Mouse (Mus musculus) lung, embryonic 15.5 days (tissue): ENCODE data around the gene Itga6. TPM values are rescaled to one million over a fixed set of nuclear protein-coding genes. Genes with fewer than 3 reads are reported as not detected.
"Not testable (repeated sequence)": the region's sequence is repeated elsewhere in the genome, so short reads cannot be mapped to it uniquely, and the experiment has no call there.

ENCODE experiments used
- ATAC-seq: fragments of 200-750 bp; cut with Nextera tagmentation; 2 replicates; pipeline ENCODE4 v1.8.0; 2017; ENCODE audit warnings: moderate number of reproducible peaks, borderline replicate concordance; ENCODE audit not compliant: low FRiP score, low TSS enrichment; ENCODE audit errors: extremely low read depth
- H3K27ac ChIP-seq: fragments of 300-500 bp; sonication (generic); 2 replicates; pipeline ENCODE4 v1.5.1; 2015; ENCODE audit warnings: moderate library complexity, mild to moderate bottlenecking, inconsistent platforms
- H3K27me3 ChIP-seq: fragments of 300-500 bp; sonication (generic); 2 replicates; pipeline ENCODE4 v1.6.1; 2015; ENCODE audit warnings: inconsistent platforms
- H3K36me3 ChIP-seq: fragments of 300-500 bp; sonication (generic); 2 replicates; pipeline ENCODE4 v1.6.1; 2015; ENCODE audit warnings: inconsistent platforms
- H3K4me1 ChIP-seq: fragments of 300-500 bp; sonication (generic); 2 replicates; pipeline ENCODE4 v1.6.1; 2015; ENCODE audit warnings: inconsistent platforms
- H3K4me2 ChIP-seq: fragments of 300-500 bp; sonication (generic); 2 replicates; pipeline ENCODE4 v1.6.1; 2015; ENCODE audit warnings: inconsistent platforms, mild to moderate bottlenecking, moderate library complexity
- H3K4me3 ChIP-seq: fragments of 300-500 bp; sonication (generic); 2 replicates; pipeline ENCODE4 v1.5.1; 2015; ENCODE audit warnings: mild to moderate bottlenecking, inconsistent platforms
- H3K9ac ChIP-seq: fragments of 300-500 bp; sonication (generic); 2 replicates; pipeline ENCODE4 v1.6.1; 2015; ENCODE audit warnings: inconsistent platforms
- H3K9me3 ChIP-seq: fragments of 300-500 bp; sonication (generic); 2 replicates; pipeline ENCODE4 v1.6.1; 2016; ENCODE audit warnings: inconsistent platforms
- WGBS: fragments of 180-500 bp; shearing (Covaris S2); methylation state at CpG from one replicate; pipeline ENCODE4 v1.1.7; 2015; 5-methylcytosine and 5-hydroxymethylcytosine counted together
- polyA plus RNA-seq: library from polyadenylated mRNA; unstranded; fragments of >200 nt; fragmentation: Nextera tagmentation; extraction: Ambion mirVana; gene quantifications from 2 replicates; pipeline ENCODE4 v1.2.1, GENCODE M21; 2015

Itga6 gene
- polyA plus RNA-seq, 1 experiment from 2014 or later, result 81.4 TPM

- ATAC-seq, result no peak
- H3K9me3 ChIP-seq, result no peaks in the 10 kb centered on the region
- no peaks in the 10 kb centered on the region for H3K27me3 ChIP-seq
- 56% methylated on average over 19 of the region's 19 CpGs for WGBS
- no peaks in the 10 kb centered on the region for H3K4me1 ChIP-seq
- H3K4me2 ChIP-seq, result no peak overlapping the region
- H3K9ac ChIP-seq, result no peak overlapping the region
- peaks cover 26% of the 10 kb centered on the region; the same call in 1 of the 2 replicates for H3K36me3 ChIP-seq
- no peak overlapping the region for H3K4me3 ChIP-seq
- no peak overlapping the region for H3K27ac ChIP-seq
Measured at GRCm38 (mm10) chr2:71882914-71883651, 137.7 kb downstream of the Itga6 start.

GRCm38 (mm10) chr2:71887269-71887668 is 141.9 kb downstream of the Itga6 start:
- WGBS, result 93% methylated on average over 4 of the region's 4 CpGs
- H3K36me3 ChIP-seq, result peaks cover 25% of the 10 kb centered on the region; the same call in 1 of the 2 replicates

GRCm38 (mm10) chr2:71888437-71888836 is 143.0 kb downstream of the Itga6 start:
- H3K9me3 ChIP-seq, result no peaks in the 10 kb centered on the region
- 71% methylated on average over 4 of the region's 4 CpGs for WGBS
- no peak for ATAC-seq
- H3K27me3 ChIP-seq, result no peaks in the 10 kb centered on the region
- peaks cover 29% of the 10 kb centered on the region; the same call in 1 of the 2 replicates for H3K36me3 ChIP-seq
- H3K4me1 ChIP-seq, result no peaks in the 10 kb centered on the region
- no peak overlapping the region for H3K4me2 ChIP-seq
- H3K9ac ChIP-seq, result no peak overlapping the region
- H3K4me3 ChIP-seq, result no peak overlapping the region
- H3K27ac ChIP-seq, result no peak overlapping the region

More at GRCm38 (mm10) chr2:71887269-71887668, 141.9 kb downstream of the Itga6 start:
- ATAC-seq, result no peak
- Histone ChIP-seq H3K4me2 (no peak overlapping the region), H3K27ac (no peak overlapping the region), H3K9me3 (no peaks in the 10 kb centered on the region), H3K27me3 (no peaks in the 10 kb centered on the region), H3K4me1 (no peaks in the 10 kb centered on the region), H3K4me3 (no peak overlapping the region), H3K9ac (no peak overlapping the region)

- 90% methylated on average over 2 of the region's 2 CpGs for WGBS
- Histone ChIP-seq H3K9ac (no peak overlapping the region), H3K4me2 (no peak overlapping the region), H3K27me3 (no peaks in the 10 kb centered on the region), H3K9me3 (no peaks in the 10 kb centered on the region), H3K27ac (no peak overlapping the region), H3K36me3 (peaks cover 18% of the 10 kb centered on the region; the same call in 1 of the 2 replicates), H3K4me3 (no peak overlapping the region), H3K4me1 (no peaks in the 10 kb centered on the region)
- no peak for ATAC-seq
Measured at GRCm38 (mm10) chr2:71891536-71891935, 146.1 kb downstream of the Itga6 start.

- no peak for ATAC-seq
Measured at GRCm38 (mm10) chr2:71892741-71893349, 147.4 kb downstream of the Itga6 start.

GRCm38 (mm10) chr2:71895596-71896286 is 150.3 kb downstream of the Itga6 start:
- H3K4me3 ChIP-seq, result no peak overlapping the region
- no peaks in the 10 kb centered on the region for H3K27me3 ChIP-seq
- no peak overlapping the region for H3K27ac ChIP-seq
- no peak overlapping the region for H3K9ac ChIP-seq
- no peak overlapping the region for H3K4me2 ChIP-seq
- no peak for ATAC-seq
- H3K9me3 ChIP-seq, result no peaks in the 10 kb centered on the region
- peaks cover 16% of the 10 kb centered on the region for H3K36me3 ChIP-seq
- WGBS, result 85% methylated on average over 13 of the region's 13 CpGs
- H3K4me1 ChIP-seq, result no peaks in the 10 kb centered on the region

More at GRCm38 (mm10) chr2:71892741-71893349, 147.4 kb downstream of the Itga6 start:
- H3K36me3 ChIP-seq, result peaks cover 15% of the 10 kb centered on the region; the same call in 1 of the 2 replicates
- H3K27me3 ChIP-seq, result no peaks in the 10 kb centered on the region
- H3K27ac ChIP-seq, result no peak overlapping the region
- H3K9me3 ChIP-seq, result no peaks in the 10 kb centered on the region
- WGBS, result 84% methylated on average over 7 of the region's 7 CpGs
- no peak overlapping the region for H3K4me3 ChIP-seq
- no peaks in the 10 kb centered on the region for H3K4me1 ChIP-seq
- H3K9ac ChIP-seq, result no peak overlapping the region
- H3K4me2 ChIP-seq, result no peak overlapping the region

GRCm38 (mm10) chr2:71897420-71897819 is 152.0 kb downstream of the Itga6 start:
- Histone ChIP-seq H3K36me3 (peaks cover 15% of the 10 kb centered on the region), H3K4me2 (no peak overlapping the region), H3K27ac (no peak overlapping the region), H3K4me1 (no peaks in the 10 kb centered on the region), H3K27me3 (no peaks in the 10 kb centered on the region), H3K4me3 (no peak overlapping the region), H3K9me3 (no peaks in the 10 kb centered on the region), H3K9ac (no peak overlapping the region)
- 90% methylated on average over 12 of the region's 12 CpGs for WGBS
- no peak for ATAC-seq

GRCm38 (mm10) chr2:71898335-71898856 is 153.0 kb downstream of the Itga6 start:
- no peak for ATAC-seq
- H3K4me3 ChIP-seq, result no peak overlapping the region
- no peaks in the 10 kb centered on the region for H3K9me3 ChIP-seq
- H3K4me2 ChIP-seq, result no peak overlapping the region
- no peaks in the 10 kb centered on the region for H3K27me3 ChIP-seq
- H3K36me3 ChIP-seq, result peaks cover 12% of the 10 kb centered on the region
- H3K4me1 ChIP-seq, result no peaks in the 10 kb centered on the region
- WGBS, result 46% methylated on average over 8 of the region's 8 CpGs
- no peak overlapping the region for H3K9ac ChIP-seq
- H3K27ac ChIP-seq, result no peak overlapping the region

GRCm38 (mm10) chr2:71899886-71900285 is 154.5 kb downstream of the Itga6 start:
- Histone ChIP-seq H3K9me3 (no peaks in the 10 kb centered on the region), H3K4me1 (no peaks in the 10 kb centered on the region), H3K4me2 (no peak overlapping the region), H3K4me3 (no peak overlapping the region), H3K36me3 (peaks cover 12% of the 10 kb centered on the region), H3K9ac (no peak overlapping the region), H3K27ac (no peak overlapping the region), H3K27me3 (no peaks in the 10 kb centered on the region)
- 78% methylated on average over 15 of the region's 15 CpGs for WGBS
- ATAC-seq, result no peak

- Histone ChIP-seq H3K27ac (no peak overlapping the region), H3K27me3 (no peaks in the 10 kb centered on the region), H3K4me3 (no peak overlapping the region), H3K9me3 (no peaks in the 10 kb centered on the region), H3K4me1 (no peaks in the 10 kb centered on the region), H3K36me3 (peaks cover 6% of the 10 kb centered on the region), H3K4me2 (no peak overlapping the region), H3K9ac (no peak overlapping the region)
- no peak for ATAC-seq
- WGBS, result 89% methylated on average over 7 of the region's 7 CpGs
Measured at GRCm38 (mm10) chr2:71905154-71905553, 159.7 kb downstream of the Itga6 start.

- H3K4me2 ChIP-seq, H3K4me1 ChIP-seq, H3K36me3 ChIP-seq, H3K9ac ChIP-seq, H3K4me3 ChIP-seq, H3K27ac ChIP-seq, ATAC-seq, H3K27me3 ChIP-seq, H3K9me3 ChIP-seq: not testable (repeated sequence)
- 92% methylated on average over 8 of the region's 8 CpGs for WGBS
Measured at GRCm38 (mm10) chr2:71906356-71906755, 160.9 kb downstream of the Itga6 start.
